Mouse (Mus musculus) urinary bladder, postnatal 14 days (tissue): ENCODE results near the gene Ssr1.

Source experiments
- DNase-seq: peaks from one replicate; pipeline ENCODE4 v3.0.0; 2021; ENCODE audit warnings: low spot score

Gene Ssr1

GRCm38 (mm10) chr13:37980346-37980745, 13.7 kb downstream of the Ssr1 start:
- DNase-seq: no peak

DNA sequence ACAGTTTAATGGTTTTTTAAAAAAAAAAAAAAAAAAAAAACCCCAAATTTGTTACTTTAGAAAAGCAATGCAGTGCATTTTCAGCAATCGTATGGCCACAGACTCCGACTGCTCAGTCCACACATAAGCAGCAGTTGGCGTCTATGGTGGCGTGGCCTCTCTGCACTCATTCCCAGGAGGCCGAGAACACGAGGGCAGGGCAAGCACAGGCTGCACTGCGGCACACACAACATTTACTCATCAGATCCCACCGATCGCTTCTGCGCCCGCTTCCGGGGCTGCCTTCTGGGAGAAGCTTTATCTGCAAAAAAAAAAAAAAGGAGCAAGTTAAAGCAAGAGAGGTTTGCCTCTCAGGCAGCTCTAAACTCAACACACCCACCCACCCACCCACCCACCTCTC, 14.5 kb downstream of the Ssr1 start:
- DNase-seq: no peak

GRCm38 (mm10) chr13:37974731-37975130, 19.3 kb downstream of the Ssr1 start:
- DNase-seq: no peak

DNA sequence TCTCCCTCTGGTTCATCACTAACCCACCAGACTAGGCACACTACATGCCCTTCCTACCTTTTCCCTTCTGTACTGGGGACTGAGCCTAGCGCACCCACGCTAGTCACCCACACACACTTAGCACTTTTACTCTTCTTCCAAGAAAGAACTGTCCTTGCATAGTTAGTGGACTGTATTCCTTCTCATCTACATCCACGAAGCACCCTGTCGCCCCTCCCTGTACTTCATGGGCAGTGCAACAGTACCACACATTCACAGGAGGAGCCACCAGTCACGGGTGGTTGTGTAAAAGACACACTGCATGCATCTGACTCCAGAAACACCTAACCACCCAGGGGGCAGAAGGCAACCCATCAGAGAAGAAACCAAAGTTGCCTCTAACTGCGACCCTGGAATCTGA, 20.0 kb downstream of the Ssr1 start:
- DNase-seq: no peak

GRCm38 (mm10) chr13:37970887-37971530, 23.0 kb downstream of the Ssr1 start:
- DNase-seq: no peak

GRCm38 (mm10) chr13:37969988-37970387, 24.0 kb downstream of the Ssr1 start:
- no peak for DNase-seq

DNA sequence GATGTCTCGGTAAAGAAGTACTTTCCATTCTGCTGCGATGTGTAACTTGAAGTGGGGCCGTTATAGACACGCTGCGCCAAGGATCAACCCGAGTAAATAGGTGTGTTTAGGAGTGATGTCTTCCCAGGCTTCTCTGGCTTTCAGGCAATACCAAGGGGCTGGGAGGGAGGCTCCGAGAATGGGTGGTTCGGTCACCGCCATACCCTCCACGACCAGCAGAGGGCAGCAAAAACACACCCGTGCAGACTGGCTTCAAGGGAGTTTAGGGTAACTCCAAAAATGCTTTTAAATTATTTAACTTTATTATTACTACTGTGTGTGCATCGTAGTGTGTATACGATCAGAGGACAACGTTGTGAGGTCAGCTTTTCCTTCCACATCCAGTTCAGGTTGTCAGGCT, 24.7 kb downstream of the Ssr1 start:
- DNase-seq: peak; percentile 89

- no peak for DNase-seq
These were observed 26.5 kb downstream of the Ssr1 start for GRCm38 (mm10) chr13:37967565-37967964.

GRCm38 (mm10) chr13:37967052-37967437, 27.0 kb downstream of the Ssr1 start:
- DNase-seq: peak; percentile 30

- no peak for DNase-seq
These were observed 27.6 kb downstream of the Ssr1 start for GRCm38 (mm10) chr13:37966256-37967051.

GRCm38 (mm10) chr13:37965126-37965914, 28.7 kb downstream of the Ssr1 start:
- DNase-seq: no peak

DNA sequence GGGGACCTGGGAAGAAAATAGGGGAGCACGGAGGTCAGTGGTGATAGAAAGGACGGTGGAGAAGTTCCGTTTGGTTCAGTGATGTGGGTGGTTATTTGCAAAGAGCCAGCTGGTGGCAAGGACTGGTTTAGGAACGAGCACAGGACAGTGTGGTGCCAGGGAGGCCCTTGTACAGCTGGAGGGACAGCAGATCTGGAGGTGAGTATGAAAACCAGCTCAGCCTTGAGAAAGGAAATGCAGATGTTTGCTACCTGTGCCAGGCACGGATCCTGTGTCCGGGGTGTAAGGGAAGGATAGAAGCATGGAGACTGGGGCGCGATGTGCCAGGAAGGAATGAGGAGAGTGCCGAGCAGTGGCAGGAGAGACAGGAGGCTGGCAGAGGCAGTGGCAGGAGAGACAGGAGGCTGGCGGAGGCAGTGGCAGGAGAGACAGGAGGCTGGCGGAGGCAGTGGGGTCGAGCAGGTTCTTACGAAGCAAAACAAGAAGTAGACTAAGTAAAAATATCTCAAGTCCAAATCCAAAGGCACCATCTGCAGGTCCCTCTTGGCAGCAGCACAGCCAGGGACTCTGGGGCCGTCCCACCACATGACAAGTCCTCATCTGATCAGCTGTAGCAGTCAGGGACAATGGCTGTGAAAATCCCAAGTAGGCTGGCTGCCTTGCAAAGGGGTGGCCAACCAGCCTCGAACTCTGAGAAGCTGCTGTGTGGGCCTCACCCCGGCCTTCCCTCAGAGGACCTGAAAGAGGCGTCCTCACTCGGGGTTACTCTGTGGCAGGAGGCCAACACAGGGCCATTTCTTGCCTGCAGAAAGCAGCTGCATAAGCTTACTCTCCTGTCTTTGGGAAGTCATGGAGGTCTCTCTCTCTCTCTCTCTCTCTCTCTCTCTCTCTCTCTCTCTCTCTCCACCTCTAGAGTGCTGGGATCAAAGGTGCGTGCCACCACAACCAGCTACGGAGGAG, 29.6 kb downstream of the Ssr1 start:
- no peak for DNase-seq

DNA sequence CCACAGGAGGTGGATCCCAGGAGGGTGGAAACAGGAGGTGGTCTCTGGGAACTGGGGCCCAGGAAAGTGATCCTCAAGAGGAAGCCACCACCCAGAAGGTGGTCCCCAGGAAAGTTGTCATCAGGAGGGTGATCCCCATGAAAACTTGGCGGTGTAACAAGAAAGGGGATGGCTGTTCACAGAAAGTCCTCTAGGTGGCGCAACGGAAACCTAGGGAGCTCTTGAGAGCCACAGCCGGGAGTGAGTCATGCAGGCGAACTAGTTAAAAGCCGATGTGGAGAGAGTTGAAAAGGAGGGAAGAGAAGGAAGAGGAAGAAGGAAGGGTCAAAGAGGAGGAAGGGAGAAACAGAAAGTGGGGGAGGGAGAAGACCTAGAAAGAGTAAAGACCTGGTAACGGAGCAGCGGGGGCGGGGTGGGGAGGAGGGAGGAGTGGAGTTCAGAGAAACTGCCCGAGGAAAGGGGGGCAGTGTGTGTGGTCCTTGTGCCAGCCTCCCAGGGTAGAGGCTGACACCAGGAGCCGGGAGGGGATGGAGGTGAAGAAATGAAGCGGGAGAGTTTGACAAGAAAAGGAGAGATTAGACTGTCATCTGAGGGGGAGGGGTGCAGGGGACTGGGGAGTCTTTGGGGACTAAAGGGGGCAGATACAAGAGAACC, 30.5 kb downstream of the Ssr1 start:
- DNase-seq: peak; percentile 88

DNA sequence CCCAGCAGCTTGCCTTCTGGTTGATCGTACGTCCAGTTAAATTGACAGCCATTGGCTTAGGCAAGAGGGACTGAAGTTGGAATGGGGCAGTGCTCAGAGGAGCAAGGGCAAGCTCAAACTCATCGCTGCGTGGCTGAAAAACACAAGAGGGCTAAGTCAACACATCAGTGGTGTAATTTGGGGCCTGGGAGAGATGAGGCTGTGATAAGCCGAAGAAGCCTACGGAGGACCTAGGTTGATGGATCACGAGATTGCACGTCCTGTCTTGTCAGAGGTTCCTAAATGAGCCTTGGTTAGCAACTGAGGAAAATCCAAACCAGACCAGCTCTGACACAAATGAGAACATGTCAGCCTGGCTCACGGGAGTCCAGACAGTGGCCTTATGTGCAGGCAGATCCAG, 31.5 kb downstream of the Ssr1 start:
- peak; percentile 38 for DNase-seq

- no peak for DNase-seq
These were observed 34.1 kb downstream of the Ssr1 start for GRCm38 (mm10) chr13:37959936-37960335.

- DNase-seq: no peak
These were observed 34.6 kb downstream of the Ssr1 start for GRCm38 (mm10) chr13:37959239-37959907.

- no peak for DNase-seq
These were observed 35.3 kb downstream of the Ssr1 start for GRCm38 (mm10) chr13:37958498-37959238.

- DNase-seq: no peak
These were observed 39.7 kb downstream of the Ssr1 start for GRCm38 (mm10) chr13:37954318-37954717.

DNA sequence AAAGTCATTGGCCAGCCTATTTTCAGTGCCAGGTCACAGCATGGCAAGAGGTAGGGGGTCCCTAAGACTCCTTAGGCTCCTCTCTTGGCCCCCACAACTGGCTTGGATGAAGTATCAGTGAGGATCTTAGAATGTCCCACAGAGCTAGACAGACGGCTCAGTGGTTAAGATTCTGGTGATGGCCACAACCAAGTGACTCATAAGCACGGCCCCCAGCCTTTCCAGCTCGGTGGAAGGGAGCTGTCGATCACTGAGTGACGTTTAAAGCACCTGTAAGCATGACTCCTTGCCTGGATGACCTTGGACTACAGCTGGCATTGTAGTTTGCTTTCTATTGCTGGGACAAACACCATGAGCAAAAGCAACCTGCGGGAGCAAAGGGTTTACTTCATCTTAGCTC, 41.0 kb downstream of the Ssr1 start:
- no peak for DNase-seq

DNA sequence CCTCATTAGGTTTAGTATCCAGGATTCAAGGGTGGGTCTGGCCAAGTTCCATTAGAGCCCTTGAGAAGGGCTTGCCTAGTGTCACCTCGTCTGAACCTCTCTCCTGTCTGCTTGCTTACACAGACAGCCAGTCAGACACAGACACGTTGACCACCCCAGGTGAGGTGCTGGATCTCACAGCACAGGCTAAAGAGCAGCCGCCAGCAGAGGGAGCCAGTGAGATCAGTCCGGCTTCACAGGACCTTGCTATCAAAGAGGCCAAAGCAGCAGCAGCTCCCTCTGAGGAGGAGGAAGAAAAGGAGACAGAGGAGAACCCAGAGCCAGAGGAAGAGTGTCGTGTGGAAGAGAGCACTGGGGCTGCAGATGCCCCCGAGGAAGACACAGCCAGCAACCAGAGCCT, 47.3 kb downstream of the Ssr1 start:
- DNase-seq: peak; percentile 89
